Mouse (Mus musculus) heart, postnatal 0 days (tissue): ENCODE measurements around the gene Erp44. TPM values are rescaled to one million over a fixed set of nuclear protein-coding genes. Genes with fewer than 3 reads are reported as not detected.

Source experiments
- ATAC-seq: fragments of 200-750 bp; cut with Nextera tagmentation; 2 replicates; pipeline ENCODE4 v1.8.0; 2017; ENCODE audit warnings: low read depth, moderate number of reproducible peaks, moderate library complexity; ENCODE audit not compliant: insufficient read depth
- DNase-seq: peaks from one replicate; pipeline ENCODE4 v3.0.0-alpha.2; 2016; ENCODE audit warnings: low spot score
- H3K27ac ChIP-seq: fragments of 300-500 bp; sonication (generic); 2 replicates; pipeline ENCODE4 v1.5.1; 2014; ENCODE audit warnings: low read depth, mild to moderate bottlenecking
- H3K27me3 ChIP-seq: fragments of 300-500 bp; sonication (generic); 2 replicates; pipeline ENCODE4 v1.6.1; 2014; ENCODE audit warnings: low read length, mixed read lengths; ENCODE audit not compliant: control insufficient read depth, insufficient read depth
- H3K36me3 ChIP-seq: fragments of 300-500 bp; sonication (generic); replicated peaks from 2 replicates; pipeline ENCODE4 v1.6.1; 2014; ENCODE audit warnings: low read length, mixed read lengths; ENCODE audit not compliant: control insufficient read depth, insufficient read depth
- H3K4me1 ChIP-seq: fragments of 300-500 bp; sonication (generic); 2 replicates; pipeline ENCODE4 v1.6.1; 2014; ENCODE audit warnings: antibody characterized with exemption; ENCODE audit not compliant: control insufficient read depth, insufficient read depth
- H3K4me2 ChIP-seq: fragments of 300-500 bp; sonication (generic); 2 replicates; pipeline ENCODE4 v1.6.1; 2014; ENCODE audit warnings: low read depth, mild to moderate bottlenecking, low read length, moderate library complexity
- H3K4me3 ChIP-seq: fragments of 300-500 bp; sonication (generic); 2 replicates; pipeline ENCODE4 v1.5.1; 2014; ENCODE audit warnings: low read depth, low read length
- H3K9ac ChIP-seq: fragments of 300-500 bp; sonication (generic); replicated peaks from 2 replicates; pipeline ENCODE4 v1.6.1; 2014; ENCODE audit warnings: low read depth, low read length, mixed read lengths
- H3K9me3 ChIP-seq: fragments of 300-500 bp; sonication (generic); replicated peaks from 2 replicates; pipeline ENCODE4 v1.6.1; 2016; ENCODE audit warnings: low read length; ENCODE audit not compliant: control insufficient read depth
- CTCF ChIP-seq: IDR thresholded peaks from 2 replicates; pipeline ENCODE4 v1.5.1; 2016; ENCODE audit warnings: antibody characterized with exemption, control low read depth, low read depth
- EP300 ChIP-seq: IDR thresholded peaks from 2 replicates; pipeline ENCODE4 v1.6.1; 2016; ENCODE audit warnings: antibody characterized with exemption, low read depth
- WGBS: fragments of 180-500 bp; shearing (Covaris S2); extraction: QIAGEN DNeasy Blood & Tissue Kit; methylation state at CpG from one replicate; pipeline ENCODE4 v1.1.7; 2014; 5-methylcytosine and 5-hydroxymethylcytosine counted together
- polyA plus RNA-seq: library from polyadenylated mRNA; unstranded; fragments of >200 nt; fragmentation: Nextera tagmentation; extraction: Ambion mirVana; gene quantifications from 2 replicates; pipeline ENCODE4 v1.2.1, GENCODE M21; 2015
- total RNA-seq: library from RNA; depleted of rRNA; stranded (reverse); fragments of >200 nt; gene quantifications from 2 replicates; pipeline ENCODE4 v1.2.3, GENCODE M21; 2014; ENCODE audit warnings: low replicate concordance

The Erp44 gene
- total and polyA plus RNA-seq, 2 experiments from 2014 or later: 14.3 to 40.9 TPM

DNA sequence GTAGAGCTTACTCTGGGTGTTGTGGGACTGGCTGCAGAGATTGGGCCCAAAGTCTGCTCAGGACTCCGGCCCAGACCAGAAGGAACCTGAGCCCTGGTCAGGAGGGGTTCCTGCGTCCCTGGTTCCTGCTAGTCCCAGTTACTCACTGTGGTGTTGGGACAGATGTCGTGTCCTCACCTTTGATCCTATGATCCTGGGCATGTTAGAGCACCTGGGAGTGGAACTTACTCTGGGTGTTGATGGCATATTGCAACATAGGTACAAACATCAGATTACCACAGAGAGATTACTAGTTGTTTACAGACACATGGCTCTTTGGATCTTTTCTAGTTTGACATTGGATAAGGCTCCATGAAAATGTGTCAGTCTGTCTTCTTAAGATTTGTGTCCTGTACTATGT is 35.5 kb upstream of the Erp44 start:
- ATAC-seq (no peak), DNase-seq (no peak)
- Histone ChIP-seq H3K4me2 (no peak overlapping the region), H3K27me3 (no peaks in the 10 kb centered on the region), H3K27ac (no peak overlapping the region), H3K36me3 (no peaks in the 10 kb centered on the region), H3K9ac (no peak overlapping the region), H3K4me3 (no peak overlapping the region), H3K9me3 (no peaks in the 10 kb centered on the region), H3K4me1 (no peaks in the 10 kb centered on the region)
- TF ChIP-seq EP300: no peak
- no peak for TF ChIP-seq CTCF
- WGBS: 87% methylated on average over 3 of the region's 3 CpGs

DNA sequence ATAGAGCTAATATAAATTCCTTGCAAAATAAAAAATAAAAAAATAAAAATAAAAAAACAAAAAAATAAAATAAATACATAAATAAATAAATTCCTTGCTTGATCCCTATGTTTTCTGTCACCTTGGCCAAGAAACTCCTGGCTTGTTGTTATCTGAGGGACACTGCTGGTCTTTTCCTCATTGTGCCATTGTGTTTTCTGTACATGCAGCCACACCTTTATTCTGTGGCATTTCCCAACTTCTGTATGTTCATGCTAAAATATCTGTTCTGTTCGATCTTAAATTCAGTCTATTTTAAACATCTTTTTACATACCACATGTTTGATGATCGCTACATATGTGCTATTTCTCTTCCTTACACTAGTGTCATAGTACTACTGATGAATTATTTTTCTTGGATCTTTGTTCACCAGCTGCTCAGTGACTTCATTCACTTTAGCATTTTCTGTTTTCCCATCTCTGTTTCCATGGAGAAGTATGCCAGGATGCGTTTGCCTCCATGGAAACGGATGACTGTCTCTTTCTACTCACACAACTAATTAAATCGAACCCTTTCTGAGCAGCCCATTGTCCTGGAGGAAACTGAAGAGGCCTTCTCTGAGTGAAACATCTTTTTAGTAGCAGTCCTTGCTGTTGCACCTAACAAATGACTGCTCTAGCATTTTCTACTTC is 7.9 kb upstream of the Erp44 start:
- 76% methylated on average over 5 of the region's 5 CpGs for WGBS

GRCm38 (mm10) chr4:48281121-48281520 is 1.8 kb upstream of the Erp44 start:
- ATAC-seq: no peak
- 91% methylated on average over 1 of the region's 1 CpGs for WGBS
- Histone ChIP-seq H3K4me3 (no peak overlapping the region), H3K9ac (no peak overlapping the region), H3K9me3 (no peaks in the 10 kb centered on the region), H3K4me1 (peaks cover 9% of the 10 kb centered on the region), H3K36me3 (0 out of 2 replicates have a peak, but pooled peaks cover 3% of the 10 kb centered on the region), H3K27me3 (no peaks in the 10 kb centered on the region), H3K27ac (no peak overlapping the region), H3K4me2 (no peak overlapping the region)
- no peak for TF ChIP-seq CTCF
- TF ChIP-seq EP300: no peak
- DNase-seq: no peak

More for the DNA sequence above, 7.9 kb upstream of the Erp44 start:
- Histone ChIP-seq H3K27me3 (no peaks in the 10 kb centered on the region), H3K4me1 (no peaks in the 10 kb centered on the region), H3K4me2 (no peak overlapping the region), H3K4me3 (no peak overlapping the region), H3K9me3 (no peaks in the 10 kb centered on the region), H3K27ac (no peak overlapping the region), H3K36me3 (0 out of 2 replicates have a peak, but pooled peaks cover 3% of the 10 kb centered on the region), H3K9ac (no peak overlapping the region)
- no peak for ATAC-seq
- DNase-seq: no peak
- TF ChIP-seq EP300: no peak
- no peak for TF ChIP-seq CTCF

DNA sequence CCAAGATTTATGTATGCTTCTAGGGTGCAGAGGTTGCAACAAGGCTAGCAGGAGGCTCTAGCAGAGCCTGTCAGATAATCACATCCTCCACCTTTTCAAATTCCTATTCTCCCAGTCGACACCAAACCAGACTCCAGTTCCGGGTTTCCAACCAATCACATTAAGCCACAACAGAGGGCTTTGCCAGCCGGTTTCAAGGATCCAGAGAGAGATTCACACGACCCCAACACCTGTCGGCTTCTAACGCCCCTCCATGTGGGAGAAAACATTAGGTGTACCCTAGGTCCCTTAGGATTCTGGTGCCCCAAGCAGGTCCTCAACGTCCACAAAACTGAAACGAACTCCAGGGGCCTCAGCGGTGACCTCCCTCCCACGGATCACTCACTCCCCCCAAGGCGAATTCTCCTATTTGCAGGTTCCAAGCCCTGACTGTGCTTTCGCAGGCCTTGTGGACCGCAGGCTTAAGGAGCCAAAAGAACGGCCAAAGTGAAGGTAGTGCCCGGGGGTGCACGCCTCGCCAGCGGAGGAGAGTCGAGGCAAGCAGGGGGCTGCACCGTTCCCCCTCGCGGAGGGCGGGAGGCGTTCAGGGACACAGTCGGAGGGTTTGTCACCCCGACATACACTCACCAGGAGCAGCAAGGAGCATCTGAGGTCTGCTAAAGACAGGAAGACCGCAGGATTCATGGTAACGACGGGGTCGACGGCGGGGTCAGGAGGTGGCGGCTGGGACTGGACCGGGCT is 431 bp downstream of the Erp44 start:
- WGBS: under 1% methylated on average over 32 of the region's 34 CpGs
- Histone ChIP-seq H3K9me3 (no peaks in the 10 kb centered on the region), H3K4me1 (peaks cover 9% of the 10 kb centered on the region), H3K4me2 (peak overlapping the region; percentile 63), H3K36me3 (no peaks in the 10 kb centered on the region), H3K4me3 (peak overlapping the region; percentile 76), H3K27me3 (no peaks in the 10 kb centered on the region), H3K9ac (peak overlapping the region; percentile 83), H3K27ac (peak overlapping the region; percentile 74)
- DNase-seq (peak; percentile 23), ATAC-seq (no peak; the same call in 1 of the 2 replicates)
- no peak for TF ChIP-seq EP300

DNA sequence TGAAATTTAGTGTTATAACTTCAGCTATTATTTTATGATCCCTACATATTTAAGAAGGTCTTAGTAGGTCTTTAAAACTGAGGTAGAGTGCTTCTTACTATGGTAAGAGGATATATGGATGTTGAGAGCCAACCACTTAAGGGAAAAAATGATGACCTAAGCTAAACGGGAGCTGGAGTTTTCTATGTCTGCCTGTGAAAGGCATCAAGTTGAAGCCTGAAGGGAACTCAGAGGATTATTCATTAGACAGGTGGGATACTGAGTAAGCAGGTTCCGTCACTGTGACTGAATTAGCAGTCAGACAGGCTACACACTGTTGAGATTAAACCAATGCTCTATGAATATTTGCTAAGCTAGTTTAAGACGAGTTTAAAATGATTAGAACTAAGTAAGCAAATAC is 2.3 kb downstream of the Erp44 start:
- no peaks in the 10 kb centered on the region for H3K36me3 ChIP-seq
- no peak for ATAC-seq
- no peak overlapping the region for H3K9ac ChIP-seq
- H3K9me3 ChIP-seq: no peaks in the 10 kb centered on the region
- no peak overlapping the region for H3K4me3 ChIP-seq
- no peaks in the 10 kb centered on the region for H3K27me3 ChIP-seq
- no peak overlapping the region for H3K4me2 ChIP-seq
- no peak for DNase-seq
- no peak for TF ChIP-seq CTCF
- TF ChIP-seq EP300: no peak
- 76% methylated on average over 3 of the region's 3 CpGs for WGBS
- no peak overlapping the region for H3K27ac ChIP-seq
- H3K4me1 ChIP-seq: peaks cover 9% of the 10 kb centered on the region
